Mouse (Mus musculus) stomach, postnatal 0 days (tissue): ENCODE data around the gene Lrch3.

ENCODE experiments used
- CTCF ChIP-seq: IDR thresholded peaks from 2 replicates; pipeline ENCODE4 v1.5.1; 2016; ENCODE audit warnings: antibody characterized with exemption, low read depth, mild to moderate bottlenecking, moderate library complexity
- EP300 ChIP-seq: optimal IDR thresholded peaks from 2 replicates; pipeline ENCODE3; 2016; ENCODE audit warnings: antibody characterized with exemption

DNA sequence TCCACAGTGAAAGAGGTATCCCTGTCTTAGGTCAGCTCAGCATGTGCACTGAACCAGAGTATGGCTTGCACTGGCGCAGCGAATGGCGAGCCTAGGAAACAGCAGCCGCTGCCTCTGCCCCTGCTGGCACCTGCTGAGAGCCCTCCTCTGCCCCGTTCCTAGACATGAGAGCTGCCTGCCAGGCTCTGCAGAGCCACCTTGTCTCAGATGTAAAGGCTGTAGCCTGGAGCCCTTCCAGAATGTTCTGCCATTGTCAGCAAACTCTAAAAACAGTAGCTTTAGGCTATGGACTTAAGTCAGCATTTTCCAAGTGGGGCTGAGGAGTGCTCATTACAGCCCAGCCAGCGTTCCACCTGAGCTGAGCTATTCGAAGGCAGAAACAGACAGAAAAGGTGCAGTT is 93.5 kb downstream of the Lrch3 start:
- TF ChIP-seq EP300, result no peak
- no peak for TF ChIP-seq CTCF
